Mouse (Mus musculus) MEL (cell line): ENCODE data around the gene 4930404H24Rik. TPM values are rescaled to one million over a fixed set of nuclear protein-coding genes. Genes with fewer than 3 reads are reported as not detected.

Experiments used
- DNase-seq: peaks from one replicate; pipeline ENCODE4 v3.0.0; 2011; ENCODE audit warnings: low read depth, low spot score
- H3K27ac ChIP-seq: 2 replicates; pipeline ENCODE4 v1.5.1; 2012; ENCODE audit warnings: low read depth, mild to moderate bottlenecking, control low read depth, low read length, moderate library complexity; ENCODE audit not compliant: control insufficient read depth
- H3K27me3 ChIP-seq, 2 experiments: fragments of 150-350 bp in 1 of 2; sonication (generic) in 1 of 2; 2 replicates each; pipeline ENCODE4 v1.6.1; 2012; ENCODE audit warnings: low read length in 2 of 2, mild to moderate bottlenecking in 2 of 2, improper control_type of control experiment in 1 of 2, moderate library complexity in 1 of 2; ENCODE audit not compliant: insufficient read depth in 2 of 2, control insufficient read depth in 1 of 2
- H3K36me3 ChIP-seq, 2 experiments: 2 replicates each; pipeline ENCODE4 v1.6.1; 2012 to 2014; ENCODE audit warnings: low read length in 2 of 2, improper control_type of control experiment in 1 of 2, inconsistent platforms in 1 of 2, mild to moderate bottlenecking in 1 of 2; ENCODE audit not compliant: insufficient read depth in 2 of 2, control insufficient read depth in 1 of 2
- H3K4me1 ChIP-seq, 2 experiments: fragments of 150-350 bp in 1 of 2; sonication (generic) in 1 of 2; 2 replicates each; pipeline ENCODE4 v1.6.1; 2012; ENCODE audit warnings: low read length in 2 of 2, improper control_type of control experiment in 1 of 2, mild to moderate bottlenecking in 1 of 2; ENCODE audit not compliant: insufficient read depth in 2 of 2, control insufficient read depth in 1 of 2
- H3K4me3 ChIP-seq, 2 experiments: fragments of 150-350 bp in 1 of 2; sonication (generic) in 1 of 2; 2 replicates each; pipeline ENCODE4 v1.5.1; 2012; ENCODE audit warnings: low read depth in 2 of 2, low read length in 2 of 2, mild to moderate bottlenecking in 2 of 2, moderate library complexity in 2 of 2, control low read depth in 1 of 2, improper control_type of control experiment in 1 of 2; ENCODE audit not compliant: control insufficient read depth in 1 of 2, insufficient read depth in 1 of 2
- H3K79me2 ChIP-seq: 2 replicates; pipeline ENCODE4 v1.6.1; 2012; ENCODE audit warnings: mild to moderate bottlenecking, low read length, moderate library complexity; ENCODE audit not compliant: control insufficient read depth, poor library complexity, insufficient read depth
- H3K9ac ChIP-seq: 2 replicates; pipeline ENCODE4 v1.6.1; 2012; ENCODE audit warnings: low read depth, mild to moderate bottlenecking, control low read depth, low read length, moderate library complexity; ENCODE audit not compliant: control insufficient read depth, poor library complexity, severe bottlenecking
- H3K9me3 ChIP-seq: fragments of 150-350 bp; sonication (generic); replicated peaks from 2 replicates; pipeline ENCODE4 v1.6.1; 2012; ENCODE audit warnings: mild to moderate bottlenecking, low read length, improper control_type of control experiment, moderate library complexity; ENCODE audit not compliant: insufficient read depth
- CHD1 ChIP-seq: IDR thresholded peaks from 2 replicates; pipeline ENCODE4 v1.6.1; 2012; ENCODE audit warnings: low read depth, mild to moderate bottlenecking, inconsistent platforms, low read length, improper control_type of control experiment
- ELF1 ChIP-seq: IDR thresholded peaks from 2 replicates; pipeline ENCODE4 v1.6.1; 2014; ENCODE audit warnings: low read depth, mild to moderate bottlenecking, inconsistent platforms, low read length, improper control_type of control experiment, moderate library complexity
- EP300 ChIP-seq, 2 experiments: IDR thresholded peaks; 2 replicates each; pipeline ENCODE4 v1.6.1; 2011; ENCODE audit warnings: improper control_type of control experiment in 2 of 2, low read length in 2 of 2, low read depth in 1 of 2, mild to moderate bottlenecking in 1 of 2
- ETS1 ChIP-seq: IDR thresholded peaks from 2 replicates; pipeline ENCODE4 v1.6.1; 2012; ENCODE audit warnings: low read depth, mild to moderate bottlenecking, inconsistent platforms, low read length, improper control_type of control experiment, moderate library complexity
- MYB ChIP-seq: IDR thresholded peaks from 2 replicates; pipeline ENCODE4 v1.6.1; 2011; ENCODE audit warnings: mild to moderate bottlenecking, low read depth, low read length, improper control_type of control experiment
- MYC ChIP-seq: IDR thresholded peaks from 2 replicates; pipeline ENCODE4 v1.6.1; 2011; ENCODE audit warnings: low read depth, mild to moderate bottlenecking, low read length, improper control_type of control experiment, moderate library complexity
- NELFE ChIP-seq: IDR thresholded peaks from 2 replicates; pipeline ENCODE4 v1.6.1; 2011; ENCODE audit warnings: low read depth, low read length, improper control_type of control experiment
- POLR2A ChIP-seq, 2 experiments: IDR thresholded peaks; 2 replicates each; pipeline ENCODE4 v1.6.1; 2011 to 2012; ENCODE audit warnings: low read length in 2 of 2, mild to moderate bottlenecking in 2 of 2, control low read depth in 1 of 2, improper control_type of control experiment in 1 of 2, low read depth in 1 of 2, moderate library complexity in 1 of 2; ENCODE audit not compliant: control insufficient read depth in 1 of 2, insufficient read depth in 1 of 2, poor library complexity in 1 of 2
- POLR2AphosphoS5 ChIP-seq: IDR thresholded peaks from 2 replicates; pipeline ENCODE4 v1.6.1; 2012; ENCODE audit warnings: low read depth, borderline replicate concordance, mild to moderate bottlenecking, inconsistent platforms, low read length, moderate library complexity, mixed read lengths
- RAD21 ChIP-seq: IDR thresholded peaks from 2 replicates; pipeline ENCODE4 v1.6.1; 2011; ENCODE audit warnings: mild to moderate bottlenecking, low read depth, low read length, improper control_type of control experiment
- TAL1 ChIP-seq: IDR thresholded peaks from 2 replicates; pipeline ENCODE4 v1.6.1; 2012; ENCODE audit warnings: mild to moderate bottlenecking, inconsistent platforms, low read length, moderate library complexity, mixed read lengths
- TCF12 ChIP-seq: IDR thresholded peaks from 2 replicates; pipeline ENCODE4 v1.6.1; 2014; ENCODE audit warnings: low read depth, mild to moderate bottlenecking, inconsistent platforms, low read length, improper control_type of control experiment, moderate library complexity
- ZC3H11A ChIP-seq: IDR thresholded peaks from 2 replicates; pipeline ENCODE4 v1.6.1; 2012; ENCODE audit warnings: low read depth, mild to moderate bottlenecking, inconsistent platforms, low read length, improper control_type of control experiment
- ZNF384 ChIP-seq: IDR thresholded peaks from 2 replicates; pipeline ENCODE4 v1.6.1; 2012; ENCODE audit warnings: low read depth, mild to moderate bottlenecking, inconsistent platforms, low read length, improper control_type of control experiment
- polyA plus RNA-seq, 2 experiments: library from polyadenylated mRNA; stranded (reverse) in 1 of 2; unstranded in 1 of 2; fragments of >175 nt in 1 of 2; fragments of >200 nt in 1 of 2; gene quantifications; 2 replicates each; pipeline versions ENCODE4 v1.2.1 to v1.2.4; 2012; ENCODE audit warnings: low replicate concordance in 2 of 2, low read depth in 1 of 2; ENCODE audit not compliant: insufficient read length in 2 of 2, insufficient read depth in 1 of 2, missing spikeins in 1 of 2
- total RNA-seq: library from RNA; depleted of rRNA; stranded (reverse); fragments of 300-350 nt; gene quantifications from 2 replicates; pipeline ENCODE4 v1.2.3, GENCODE M21; 2012

Gene 4930404H24Rik
- total and polyA plus RNA-seq, 3 experiments = 0.24 TPM; not detected in 2

DNA sequence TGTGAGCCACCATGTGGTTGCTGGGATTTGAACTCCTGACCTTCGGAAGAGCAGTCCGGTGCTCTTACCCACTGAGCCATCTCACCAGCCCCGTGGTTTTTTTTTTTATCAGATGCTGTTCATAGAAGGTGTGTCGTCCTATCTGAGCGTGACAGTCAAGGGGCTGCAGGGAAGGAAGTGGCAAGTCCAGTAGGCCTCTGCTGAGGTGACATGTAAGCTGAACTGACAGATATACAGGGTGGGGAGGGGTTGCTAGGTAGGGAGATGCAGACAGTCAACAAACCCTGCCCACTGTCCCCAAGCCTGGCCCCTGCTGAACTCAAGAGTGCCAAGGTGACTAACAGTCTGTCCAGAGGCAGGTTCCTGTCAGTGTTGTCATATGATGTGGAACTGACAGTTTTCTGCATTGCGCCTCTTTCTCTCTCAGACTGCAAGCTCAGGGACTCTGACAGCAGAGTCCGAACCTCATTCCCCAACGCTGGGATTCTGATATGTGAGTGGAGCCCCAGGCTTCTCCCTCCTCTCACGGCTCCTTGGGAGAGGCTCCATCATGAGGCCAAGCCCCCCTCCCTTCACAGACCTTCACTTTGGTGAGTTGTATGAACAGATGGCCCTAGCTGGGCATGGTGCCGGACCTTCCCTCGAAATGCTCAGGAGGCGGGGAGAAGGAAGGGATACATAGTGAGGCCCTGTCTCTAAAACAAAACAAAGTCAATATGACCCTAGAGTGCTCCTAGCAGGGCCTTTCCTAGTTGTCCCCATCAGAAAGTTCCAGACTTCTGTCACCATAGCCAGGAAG is 38.4 kb upstream of the 4930404H24Rik start:
- H3K36me3 ChIP-seq = no peaks in the 10 kb centered on the region
- H3K4me1 ChIP-seq = peaks cover 2 to 9% of the 10 kb centered on the region in 2 experiments
- no peaks in the 10 kb centered on the region for H3K9me3 ChIP-seq
- no peak overlapping the region for H3K9ac ChIP-seq
- no peaks in the 10 kb centered on the region for H3K79me2 ChIP-seq
- DNase-seq = peak; percentile 55
- no peak overlapping the region for H3K27ac ChIP-seq
- no peaks in the 10 kb centered on the region for H3K27me3 ChIP-seq
- TF ChIP-seq CHD1 (no peak), TCF12 (0 out of 2 replicates have a peak, but pooled peaks have one; percentile 12), ZNF384 (peak; percentile 58; the same call in 1 of the 2 replicates), EP300 (IDR thresholded peaks at IDR 0.05; ENCODE audit: low read depth in 1 of 2, low read length in 2 of 2) (peak in 1 of 2 experiments; percentile 36; a peak in 1 of 4 replicates)
- no peak overlapping the region for H3K4me3 ChIP-seq

DNA sequence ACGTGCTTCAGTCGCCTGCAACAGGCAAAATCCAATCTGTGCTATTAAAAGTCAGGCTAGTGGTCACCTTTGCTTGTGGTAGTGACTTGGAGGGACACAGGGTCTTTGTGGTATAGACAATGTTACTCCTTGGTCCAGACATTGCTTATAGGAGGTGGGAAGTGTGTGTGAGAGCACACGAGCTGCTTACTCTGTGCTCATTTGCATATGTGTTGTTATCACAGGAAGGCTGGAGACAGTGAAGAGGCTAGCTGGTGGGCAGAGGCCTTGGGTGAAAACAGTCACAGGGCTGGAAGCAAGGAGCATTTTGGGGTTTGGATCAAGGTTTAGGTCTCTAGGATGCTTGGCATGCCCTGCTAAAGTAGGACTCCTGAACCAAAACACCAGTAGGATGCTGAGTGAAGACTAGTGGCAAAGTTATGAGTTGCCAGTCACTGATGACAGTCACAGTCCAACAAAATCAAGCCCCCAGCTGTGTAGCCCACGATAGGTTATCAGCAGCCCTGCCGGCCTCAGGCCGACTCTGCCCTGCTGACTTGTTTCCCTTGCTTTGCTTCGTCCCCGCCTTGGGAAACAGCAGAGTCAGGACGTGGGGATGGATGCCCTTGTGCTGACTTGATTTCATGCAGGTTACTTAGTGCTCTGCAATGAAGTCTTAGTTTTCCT is 37.6 kb upstream of the 4930404H24Rik start:
- no peak for DNase-seq
- H3K4me1 ChIP-seq = peaks cover 2 to 9% of the 10 kb centered on the region in 2 experiments
- H3K27ac ChIP-seq = no peak overlapping the region
- no peaks in the 10 kb centered on the region for H3K79me2 ChIP-seq
- no peak overlapping the region for H3K9ac ChIP-seq
- H3K4me3 ChIP-seq = no peak overlapping the region
- no peaks in the 10 kb centered on the region for H3K9me3 ChIP-seq
- no peaks in the 10 kb centered on the region for H3K27me3 ChIP-seq
- no peak for TF ChIP-seq POLR2A (IDR thresholded peaks at IDR 0.05; ENCODE audit: control insufficient read depth in 1 of 2, insufficient read depth in 1 of 2, low read depth in 1 of 2, low read length in 2 of 2, poor library complexity in 1 of 2)
- H3K36me3 ChIP-seq = no peaks in the 10 kb centered on the region

DNA sequence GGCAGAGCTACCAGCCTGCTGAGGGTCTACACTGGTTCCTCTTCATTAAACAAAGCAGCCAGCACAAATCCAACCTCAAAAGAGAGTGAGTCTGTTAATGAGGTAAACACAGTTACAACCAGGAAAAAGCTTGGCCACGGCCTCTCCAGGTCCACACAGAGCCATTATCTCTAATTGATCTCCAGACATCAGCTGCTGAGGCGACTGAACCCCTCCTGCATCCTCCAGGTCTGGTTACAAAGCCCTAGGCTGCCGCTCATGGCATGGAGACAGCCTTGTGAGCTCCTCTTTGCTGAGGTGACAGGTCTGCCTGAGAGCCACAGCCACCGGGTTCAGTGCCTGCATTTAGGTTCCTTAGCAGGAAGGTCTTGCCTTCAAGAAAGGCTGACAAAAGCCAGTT is 35.1 kb upstream of the 4930404H24Rik start:
- H3K9ac ChIP-seq = no peak overlapping the region
- TF ChIP-seq MYB (no peak), NELFE (no peak), ZC3H11A (no peak), ELF1 (no peak), ETS1 (no peak), POLR2AphosphoS5 (no peak), MYC (no peak), RAD21 (no peak), TAL1 (no peak)
- TF ChIP-seq, all 39 proteins: peak for 0
- Histone ChIP-seq H3K9me3 (no peaks in the 10 kb centered on the region), H3K4me1 (peaks cover 2 to 9% of the 10 kb centered on the region in 2 experiments), H3K4me3 (no peak overlapping the region), H3K36me3 (no peaks in the 10 kb centered on the region), H3K79me2 (no peaks in the 10 kb centered on the region), H3K27me3 (no peaks in the 10 kb centered on the region), H3K27ac (no peak overlapping the region)
- DNase-seq = no peak
